ENCODE assay signal across 18 mouse cellular contexts in the genomic region with DNA sequence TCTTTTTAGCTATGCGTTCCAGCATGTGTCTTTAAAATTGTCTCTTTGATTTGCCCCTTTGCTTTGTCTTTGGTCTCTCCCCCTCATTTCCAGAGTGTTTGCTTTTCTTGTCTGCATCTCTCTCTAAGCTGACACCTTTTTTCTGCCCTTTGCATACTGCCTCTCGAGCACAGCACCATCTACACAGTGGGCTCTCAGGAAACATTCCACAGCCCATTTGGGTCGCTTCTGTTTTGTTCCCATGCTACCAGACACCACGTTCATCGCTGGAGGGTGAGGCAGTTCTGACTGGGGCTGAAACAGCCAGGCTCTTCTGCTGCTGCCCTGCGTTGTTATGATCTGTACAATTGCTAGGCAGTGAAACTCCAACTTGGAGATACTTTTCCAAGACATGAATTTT. TPM values are rescaled to one million over a fixed set of nuclear protein-coding genes. Genes with fewer than 3 reads are reported as not detected.
A peak's percentile ranks its signal among the peaks of the same experiment; 100 is the strongest.
DNase-seq lines count a peak whose midpoint lies in the region; ATAC-seq and TF ChIP-seq lines count a peak whose summit lies in the region.
"Had no signal": no experiment of that assay in that cellular context is flagged by ENCODE, and none has a peak within 500 bp of the region (broad histone marks: within the 10 kb centered on the region; RNA-seq: fewer than 3 reads in every experiment).

No protein-coding gene starts in this region.

- no peak for DNase-seq in hindbrain, embryonic 10.5 days (ENCODE audit: low spot score)
- no peak for DNase-seq in hindbrain, postnatal 0 days (ENCODE audit: low spot score)
- DNase-seq in intestine, embryonic 14.5 days (ENCODE audit: low spot score) = no peak
- no peak for DNase-seq in frontal cortex, postnatal 10 days (ENCODE audit: low spot score in 2 of 2)
- DNase-seq: adrenal gland, adult 8-10 months; cerebellum, adult 2 months; cerebellum, postnatal 14 days; embryo, embryonic 11 days; gastrocnemius, postnatal 36 days; heart, adult 18-20 months; heart, postnatal 10 days had no signal

- no peak overlapping the region for H3K4me2 ChIP-seq in hindbrain, postnatal 0 days (ENCODE audit: low read depth, low read length)
- H3K4me2 ChIP-seq in intestine, embryonic 14.5 days (ENCODE audit: low read length) = no peak overlapping the region
- H3K4me2 ChIP-seq in intestine, embryonic 15.5 days (replicated peaks) = no peak overlapping the region; the same call in 1 of the 2 replicates
- H3K4me2 ChIP-seq in stomach, embryonic 15.5 days = no peak overlapping the region
- no peak overlapping the region for H3K4me2 ChIP-seq in kidney, embryonic 14.5 days (replicated peaks; ENCODE audit: low read depth, low read length)
- H3K4me2 ChIP-seq: embryonic facial prominence, embryonic 12.5 days; hindbrain, embryonic 14.5 days had no signal

- H3K4me1 ChIP-seq in hindbrain, embryonic 10.5 days (replicated peaks) = peaks cover 16% of the 10 kb centered on the region
- H3K4me1 ChIP-seq in hindbrain, postnatal 0 days (ENCODE audit: insufficient read depth, low read length) = no peaks in the 10 kb centered on the region
- peaks cover 8% of the 10 kb centered on the region for H3K4me1 ChIP-seq in intestine, embryonic 14.5 days (replicated peaks; ENCODE audit: control insufficient read depth, insufficient read depth, low read length)
- peaks cover 6% of the 10 kb centered on the region; the same call in 1 of the 2 replicates for H3K4me1 ChIP-seq in intestine, embryonic 15.5 days (replicated peaks)
- H3K4me1 ChIP-seq in stomach, embryonic 15.5 days = peaks cover 20% of the 10 kb centered on the region
- no peaks in the 10 kb centered on the region for H3K4me1 ChIP-seq in kidney, embryonic 14.5 days (ENCODE audit: control insufficient read depth, insufficient read depth, low read length)

- H3K9me3 ChIP-seq in hindbrain, embryonic 10.5 days = no peaks in the 10 kb centered on the region
- H3K9me3 ChIP-seq in hindbrain, postnatal 0 days (ENCODE audit: low read length) = no peaks in the 10 kb centered on the region
- no peaks in the 10 kb centered on the region for H3K9me3 ChIP-seq in intestine, embryonic 14.5 days (ENCODE audit: control insufficient read depth, low read length)
- no peaks in the 10 kb centered on the region for H3K9me3 ChIP-seq in intestine, embryonic 15.5 days
- H3K9me3 ChIP-seq in stomach, embryonic 15.5 days = no peaks in the 10 kb centered on the region
- no peaks in the 10 kb centered on the region for H3K9me3 ChIP-seq in kidney, embryonic 14.5 days (ENCODE audit: control insufficient read depth, low read length)
- H3K9me3 ChIP-seq: embryonic facial prominence, embryonic 12.5 days; heart, embryonic 10.5 days had no signal

- WGBS in hindbrain, embryonic 10.5 days = 38% methylated on average over 6 of the region's 6 CpGs
- WGBS in hindbrain, postnatal 0 days = 33% methylated on average over 6 of the region's 6 CpGs
- WGBS in intestine, embryonic 14.5 days = 40% methylated on average over 6 of the region's 6 CpGs
- 35% methylated on average over 6 of the region's 6 CpGs for WGBS in intestine, embryonic 15.5 days
- 32% methylated on average over 6 of the region's 6 CpGs for WGBS in stomach, embryonic 15.5 days
- WGBS in kidney, embryonic 14.5 days = 29% methylated on average over 6 of the region's 6 CpGs

- peak overlapping the region; percentile 53; the same call in 1 of the 2 replicates for H3K27ac ChIP-seq in hindbrain, embryonic 10.5 days
- no peak overlapping the region for H3K27ac ChIP-seq in hindbrain, postnatal 0 days
- peak overlapping the region; percentile 58 for H3K27ac ChIP-seq in intestine, embryonic 14.5 days (ENCODE audit: low read depth)
- H3K27ac ChIP-seq in intestine, embryonic 15.5 days = peak overlapping the region; percentile 66
- peak overlapping the region; percentile 83 for H3K27ac ChIP-seq in stomach, embryonic 15.5 days
- H3K27ac ChIP-seq in kidney, embryonic 14.5 days (ENCODE audit: low read depth, low read length) = no peak overlapping the region
- H3K27ac ChIP-seq: embryonic facial prominence, embryonic 12.5 days; heart, embryonic 10.5 days; hindbrain, embryonic 14.5 days had no signal

- no peak for TF ChIP-seq CTCF in hindbrain, postnatal 0 days (IDR thresholded peaks at IDR 0.05; ENCODE audit: low read depth)

- no peak overlapping the region for H3K4me3 ChIP-seq in hindbrain, embryonic 10.5 days
- no peak overlapping the region for H3K4me3 ChIP-seq in hindbrain, postnatal 0 days (ENCODE audit: low read length)
- no peak overlapping the region for H3K4me3 ChIP-seq in intestine, embryonic 14.5 days (ENCODE audit: low read depth, low read length)
- no peak overlapping the region for H3K4me3 ChIP-seq in intestine, embryonic 15.5 days (replicated peaks)
- H3K4me3 ChIP-seq in stomach, embryonic 15.5 days (replicated peaks) = no peak overlapping the region
- no peak overlapping the region for H3K4me3 ChIP-seq in kidney, embryonic 14.5 days (ENCODE audit: low read length)
- H3K4me3 ChIP-seq: embryonic facial prominence, embryonic 12.5 days; heart, embryonic 10.5 days had no signal

- H3K9ac ChIP-seq in hindbrain, postnatal 0 days (replicated peaks; ENCODE audit: low read length) = no peak overlapping the region
- H3K9ac ChIP-seq in intestine, embryonic 14.5 days (ENCODE audit: low read length) = no peak overlapping the region
- no peak overlapping the region for H3K9ac ChIP-seq in intestine, embryonic 15.5 days
- no peak overlapping the region for H3K9ac ChIP-seq in stomach, embryonic 15.5 days
- no peak overlapping the region for H3K9ac ChIP-seq in kidney, embryonic 14.5 days (ENCODE audit: low read depth, low read length)
- H3K9ac ChIP-seq: embryonic facial prominence, embryonic 12.5 days; hindbrain, embryonic 14.5 days had no signal

- H3K27me3 ChIP-seq in hindbrain, embryonic 10.5 days (ENCODE audit: insufficient read depth, poor library complexity, severe bottlenecking) = no peaks in the 10 kb centered on the region
- no peaks in the 10 kb centered on the region for H3K27me3 ChIP-seq in hindbrain, postnatal 0 days (ENCODE audit: insufficient read depth, low read length)
- H3K27me3 ChIP-seq in intestine, embryonic 14.5 days (replicated peaks; ENCODE audit: control insufficient read depth, insufficient read depth, low read length) = no peaks in the 10 kb centered on the region
- no peaks in the 10 kb centered on the region for H3K27me3 ChIP-seq in intestine, embryonic 15.5 days (replicated peaks)
- H3K27me3 ChIP-seq in stomach, embryonic 15.5 days (replicated peaks) = no peaks in the 10 kb centered on the region
- no peaks in the 10 kb centered on the region for H3K27me3 ChIP-seq in kidney, embryonic 14.5 days (ENCODE audit: control insufficient read depth, insufficient read depth, low read length)
- H3K27me3 ChIP-seq: embryonic facial prominence, embryonic 12.5 days had no signal

- ATAC-seq in hindbrain, postnatal 0 days = no peak
- ATAC-seq in intestine, embryonic 14.5 days (replicated peaks; ENCODE audit: low FRiP score, low TSS enrichment, low read depth) = no peak
- no peak for ATAC-seq in intestine, embryonic 15.5 days
- no peak for ATAC-seq in stomach, embryonic 15.5 days (ENCODE audit: insufficient read depth, low FRiP score, low read depth)
- ATAC-seq in kidney, embryonic 14.5 days (ENCODE audit: low FRiP score, low TSS enrichment) = no peak
- ATAC-seq: forebrain, embryonic 14.5 days had no signal

- no peaks in the 10 kb centered on the region for H3K36me3 ChIP-seq in hindbrain, embryonic 10.5 days
- no peaks in the 10 kb centered on the region for H3K36me3 ChIP-seq in hindbrain, postnatal 0 days (ENCODE audit: insufficient read depth, low read length)
- 0 out of 2 replicates have a peak, but pooled peaks cover under 1% of the 10 kb centered on the region for H3K36me3 ChIP-seq in intestine, embryonic 14.5 days (ENCODE audit: control insufficient read depth, insufficient read depth, low read length)
- no peaks in the 10 kb centered on the region for H3K36me3 ChIP-seq in intestine, embryonic 15.5 days
- no peaks in the 10 kb centered on the region for H3K36me3 ChIP-seq in stomach, embryonic 15.5 days
- no peaks in the 10 kb centered on the region for H3K36me3 ChIP-seq in kidney, embryonic 14.5 days (ENCODE audit: control insufficient read depth, insufficient read depth, low read length)
- H3K36me3 ChIP-seq: embryonic facial prominence, embryonic 12.5 days had no signal

RNA-seq across cellular contexts. Expression of gene Slc25a26, which starts 41.0 kb away (rescaled TPM):
- 8.7 and 9.3 TPM in 2 replicates for polyA plus RNA-seq in hindbrain, embryonic 10.5 days (2016; fragmentation: Nextera tagmentation; extraction: Ambion mirVana)
- 2.8 and 4.1 TPM in 2 replicates for total RNA-seq in hindbrain, postnatal 0 days (2014; rRNA removed)
- polyA plus RNA-seq in hindbrain, postnatal 0 days (2015; fragmentation: Nextera tagmentation; extraction: Ambion mirVana) = 9.4 and 10.2 TPM in 2 replicates
- 7.3 and 9.5 TPM in 2 replicates for polyA plus RNA-seq in intestine, embryonic 14.5 days (2014; fragmentation: Nextera tagmentation; extraction: Ambion mirVana)
- polyA plus RNA-seq in intestine, embryonic 15.5 days (2015; fragmentation: Nextera tagmentation; extraction: Ambion mirVana) = 9.0 and 10.0 TPM in 2 replicates
- 7.9 and 9.5 TPM in 2 replicates for polyA plus RNA-seq in stomach, embryonic 15.5 days (2015; fragmentation: Nextera tagmentation; extraction: Ambion mirVana)
- 8.6 and 9.7 TPM in 2 replicates for polyA plus RNA-seq in kidney, embryonic 14.5 days (2014; fragmentation: Nextera tagmentation; extraction: Ambion mirVana)

Comparison
In these comparisons a context has a peak if more than half of its experiments do, and no peak if none do; other contexts are left out.
1. H3K27ac ChIP-seq: peak in hindbrain, embryonic 10.5 days (single experiment), intestine, embryonic 14.5 days (single experiment), intestine, embryonic 15.5 days (single experiment) and stomach, embryonic 15.5 days (single experiment); none in hindbrain, postnatal 0 days (single experiment) and kidney, embryonic 14.5 days (single experiment).